Mouse (Mus musculus): ENCODE data around the gene Rgl2. TPM values are rescaled to one million over a fixed set of nuclear protein-coding genes. Genes with fewer than 3 reads are reported as not detected.

The Rgl2 gene
- polyA plus RNA-seq, 1 experiment from 2014 or later: 48.0 TPM

GRCm38 (mm10) chr17:33911052-33911812, 18.1 kb upstream of the Rgl2 start:
- Histone ChIP-seq H3K4me3 (ENCODE audit: low read depth, low read length) (no peak overlapping the region), H3K27ac (ENCODE audit: low read depth, low read length) (no peak overlapping the region), H3K9me3 (ENCODE audit: control insufficient read depth, low read length) (no peaks in the 10 kb centered on the region), H3K27me3 (ENCODE audit: control insufficient read depth, insufficient read depth, low read length) (no peaks in the 10 kb centered on the region), H3K36me3 (ENCODE audit: control insufficient read depth, insufficient read depth, low read length) (peaks cover 14% of the 10 kb centered on the region), H3K9ac (ENCODE audit: low read length) (no peak overlapping the region), H3K4me1 (replicated peaks; ENCODE audit: control insufficient read depth, insufficient read depth, low read length) (peaks cover 10% of the 10 kb centered on the region), H3K4me2 (ENCODE audit: low read depth, low read length, severe bottlenecking) (no peak overlapping the region)
- no peak for ATAC-seq (replicated peaks; ENCODE audit: low FRiP score)
- WGBS: 93% methylated on average over 31 of the region's 31 CpGs
- no peak for DNase-seq (ENCODE audit: low spot score)

- no peak overlapping the region for H3K9ac ChIP-seq (ENCODE audit: low read length)
- no peaks in the 10 kb centered on the region for H3K27me3 ChIP-seq (ENCODE audit: control insufficient read depth, insufficient read depth, low read length)
- WGBS: 93% methylated on average over 28 of the region's 28 CpGs
- H3K4me2 ChIP-seq (ENCODE audit: low read depth, low read length, severe bottlenecking): no peak overlapping the region
- ATAC-seq (replicated peaks; ENCODE audit: low FRiP score) (no peak), DNase-seq (ENCODE audit: low spot score) (no peak)
- peaks cover 12% of the 10 kb centered on the region for H3K4me1 ChIP-seq (replicated peaks; ENCODE audit: control insufficient read depth, insufficient read depth, low read length)
- H3K9me3 ChIP-seq (ENCODE audit: control insufficient read depth, low read length): no peaks in the 10 kb centered on the region
- no peak overlapping the region for H3K4me3 ChIP-seq (ENCODE audit: low read depth, low read length)
- H3K36me3 ChIP-seq (ENCODE audit: control insufficient read depth, insufficient read depth, low read length): peaks cover 14% of the 10 kb centered on the region
- no peak overlapping the region for H3K27ac ChIP-seq (ENCODE audit: low read depth, low read length)
Measured at GRCm38 (mm10) chr17:33911813-33912414, 17.4 kb upstream of the Rgl2 start.

- peaks cover 14% of the 10 kb centered on the region for H3K4me1 ChIP-seq (replicated peaks; ENCODE audit: control insufficient read depth, insufficient read depth, low read length)
- H3K4me3 ChIP-seq (ENCODE audit: low read depth, low read length): no peak overlapping the region
- H3K27me3 ChIP-seq (ENCODE audit: control insufficient read depth, insufficient read depth, low read length): no peaks in the 10 kb centered on the region
- peaks cover 14% of the 10 kb centered on the region for H3K36me3 ChIP-seq (ENCODE audit: control insufficient read depth, insufficient read depth, low read length)
- DNase-seq (ENCODE audit: low spot score) (no peak), ATAC-seq (replicated peaks; ENCODE audit: low FRiP score) (no peak)
- H3K9me3 ChIP-seq (ENCODE audit: control insufficient read depth, low read length): no peaks in the 10 kb centered on the region
- H3K9ac ChIP-seq (ENCODE audit: low read length): no peak overlapping the region
- WGBS: 90% methylated on average over 10 of the region's 10 CpGs
- no peak overlapping the region for H3K4me2 ChIP-seq (ENCODE audit: low read depth, low read length, severe bottlenecking)
- H3K27ac ChIP-seq (ENCODE audit: low read depth, low read length): no peak overlapping the region
Measured at GRCm38 (mm10) chr17:33913264-33913663, 16.1 kb upstream of the Rgl2 start.

- ATAC-seq (replicated peaks; ENCODE audit: low FRiP score): no peak
- Histone ChIP-seq H3K4me1 (replicated peaks; ENCODE audit: control insufficient read depth, insufficient read depth, low read length) (peaks cover 16% of the 10 kb centered on the region), H3K36me3 (ENCODE audit: control insufficient read depth, insufficient read depth, low read length) (peaks cover 14% of the 10 kb centered on the region), H3K4me2 (ENCODE audit: low read depth, low read length, severe bottlenecking) (no peak overlapping the region), H3K9me3 (ENCODE audit: control insufficient read depth, low read length) (no peaks in the 10 kb centered on the region), H3K27me3 (ENCODE audit: control insufficient read depth, insufficient read depth, low read length) (no peaks in the 10 kb centered on the region), H3K4me3 (ENCODE audit: low read depth, low read length) (no peak overlapping the region), H3K9ac (ENCODE audit: low read length) (no peak overlapping the region), H3K27ac (ENCODE audit: low read depth, low read length) (no peak overlapping the region)
- no peak for DNase-seq (ENCODE audit: low spot score)
- WGBS: 95% methylated on average over 8 of the region's 8 CpGs
Measured at GRCm38 (mm10) chr17:33913905-33914304, 15.4 kb upstream of the Rgl2 start.

- Histone ChIP-seq H3K9ac (ENCODE audit: low read length) (no peak overlapping the region), H3K9me3 (ENCODE audit: control insufficient read depth, low read length) (no peaks in the 10 kb centered on the region), H3K4me3 (ENCODE audit: low read depth, low read length) (no peak overlapping the region; the same call in 1 of the 2 replicates), H3K4me2 (ENCODE audit: low read depth, low read length, severe bottlenecking) (peak overlapping the region; percentile 62), H3K36me3 (ENCODE audit: control insufficient read depth, insufficient read depth, low read length) (peaks cover 14% of the 10 kb centered on the region), H3K27me3 (ENCODE audit: control insufficient read depth, insufficient read depth, low read length) (no peaks in the 10 kb centered on the region), H3K27ac (ENCODE audit: low read depth, low read length) (no peak overlapping the region), H3K4me1 (replicated peaks; ENCODE audit: control insufficient read depth, insufficient read depth, low read length) (peaks cover 23% of the 10 kb centered on the region)
- no peak for ATAC-seq (replicated peaks; ENCODE audit: low FRiP score)
- WGBS: 70% methylated on average over 13 of the region's 13 CpGs
- DNase-seq (ENCODE audit: low spot score): no peak
Measured at GRCm38 (mm10) chr17:33914969-33915391, 14.4 kb upstream of the Rgl2 start.

- peak within 1 kb of the TSS; percentile 70; the same call in 1 of the 2 replicates for H3K27ac ChIP-seq (ENCODE audit: low read depth, low read length)
- peak within 1 kb of the TSS; percentile 58 for H3K4me3 ChIP-seq (ENCODE audit: low read depth, low read length)
- H3K27me3 ChIP-seq (ENCODE audit: control insufficient read depth, insufficient read depth, low read length): no peaks in the 10 kb centered on the region
- H3K4me1 ChIP-seq (replicated peaks; ENCODE audit: control insufficient read depth, insufficient read depth, low read length): peaks cover 18% of the 10 kb centered on the region
- H3K4me2 ChIP-seq (ENCODE audit: low read depth, low read length, severe bottlenecking): peak within 1 kb of the TSS; percentile 62
- H3K9ac ChIP-seq (ENCODE audit: low read length): peak within 1 kb of the TSS; percentile 64
- H3K36me3 ChIP-seq (ENCODE audit: control insufficient read depth, insufficient read depth, low read length): peaks cover 14% of the 10 kb centered on the region
- no peaks in the 10 kb centered on the region for H3K9me3 ChIP-seq (ENCODE audit: control insufficient read depth, low read length)
- DNase-seq (ENCODE audit: low spot score) (peak; percentile 98), ATAC-seq (replicated peaks; ENCODE audit: low FRiP score) (peak; percentile 91)
- under 1% methylated on average over 34 of the region's 34 CpGs for WGBS
Measured at GRCm38 (mm10) chr17:33915671-33916250, 13.6 kb upstream of the Rgl2 start, which contains the start of the genes Tapbp and Zbtb22. Gene Tapbp (plus strand): TSS chr17:33915899. Gene Zbtb22 (plus strand): TSS chr17:33915904.

- peak overlapping the region; percentile 64 for H3K9ac ChIP-seq (ENCODE audit: low read length)
- ATAC-seq (replicated peaks; ENCODE audit: low FRiP score): peak; percentile 29; the same call in 1 of the 2 replicates
- WGBS: 2% methylated on average over 20 of the region's 20 CpGs
- H3K4me2 ChIP-seq (ENCODE audit: low read depth, low read length, severe bottlenecking): peak overlapping the region; percentile 62
- no peak for DNase-seq (ENCODE audit: low spot score)
- H3K27ac ChIP-seq (ENCODE audit: low read depth, low read length): peak overlapping the region; percentile 70; the same call in 1 of the 2 replicates
- H3K36me3 ChIP-seq (ENCODE audit: control insufficient read depth, insufficient read depth, low read length): peaks cover 14% of the 10 kb centered on the region
- peaks cover 18% of the 10 kb centered on the region for H3K4me1 ChIP-seq (replicated peaks; ENCODE audit: control insufficient read depth, insufficient read depth, low read length)
- H3K4me3 ChIP-seq (ENCODE audit: low read depth, low read length): peak overlapping the region; percentile 58
- no peaks in the 10 kb centered on the region for H3K27me3 ChIP-seq (ENCODE audit: control insufficient read depth, insufficient read depth, low read length)
- no peaks in the 10 kb centered on the region for H3K9me3 ChIP-seq (ENCODE audit: control insufficient read depth, low read length)
Measured at GRCm38 (mm10) chr17:33916294-33916693, 13.0 kb upstream of the Rgl2 start.

- no peak for DNase-seq (ENCODE audit: low spot score)
- Histone ChIP-seq H3K4me2 (ENCODE audit: low read depth, low read length, severe bottlenecking) (peak overlapping the region; percentile 62), H3K9ac (ENCODE audit: low read length) (no peak overlapping the region; the same call in 1 of the 2 replicates), H3K27ac (ENCODE audit: low read depth, low read length) (no peak overlapping the region), H3K36me3 (ENCODE audit: control insufficient read depth, insufficient read depth, low read length) (peaks cover 12% of the 10 kb centered on the region), H3K27me3 (ENCODE audit: control insufficient read depth, insufficient read depth, low read length) (no peaks in the 10 kb centered on the region), H3K4me3 (ENCODE audit: low read depth, low read length) (peak overlapping the region; percentile 58), H3K4me1 (replicated peaks; ENCODE audit: control insufficient read depth, insufficient read depth, low read length) (peaks cover 17% of the 10 kb centered on the region), H3K9me3 (ENCODE audit: control insufficient read depth, low read length) (no peaks in the 10 kb centered on the region)
- 75% methylated on average over 31 of the region's 31 CpGs for WGBS
- no peak for ATAC-seq (replicated peaks; ENCODE audit: low FRiP score)
Measured at GRCm38 (mm10) chr17:33916847-33917655, 12.3 kb upstream of the Rgl2 start.
